Mouse (Mus musculus) stomach, embryonic 14.5 days (tissue): ENCODE results near the gene Fam207a. TPM values are rescaled to one million over a fixed set of nuclear protein-coding genes. Genes with fewer than 3 reads are reported as not detected.

Experiments used
- ATAC-seq: fragments of 200-750 bp; cut with Nextera tagmentation; 2 replicates; pipeline ENCODE4 v1.8.0; 2017; ENCODE audit warnings: low read depth, moderate TSS enrichment; ENCODE audit not compliant: insufficient number of reproducible peaks, insufficient read depth, low FRiP score
- H3K27ac ChIP-seq: fragments of 300-500 bp; sonication (generic); 2 replicates; pipeline ENCODE4 v1.5.1; 2014; ENCODE audit warnings: mild to moderate bottlenecking, low read length, moderate library complexity, mixed read lengths
- H3K27me3 ChIP-seq: fragments of 300-500 bp; sonication (generic); 2 replicates; pipeline ENCODE4 v1.6.1; 2014; ENCODE audit warnings: low read length, control low read depth, mixed read lengths; ENCODE audit not compliant: control insufficient read depth, insufficient read depth
- H3K36me3 ChIP-seq: fragments of 300-500 bp; sonication (generic); 2 replicates; pipeline ENCODE4 v1.6.1; 2014; ENCODE audit warnings: mild to moderate bottlenecking, control low read depth, low read length, moderate library complexity, mixed read lengths; ENCODE audit not compliant: control insufficient read depth, insufficient read depth
- H3K4me1 ChIP-seq: fragments of 300-500 bp; sonication (generic); 2 replicates; pipeline ENCODE4 v1.6.1; 2014; ENCODE audit warnings: low read length, control low read depth, mixed read lengths; ENCODE audit not compliant: control insufficient read depth, insufficient read depth
- H3K4me2 ChIP-seq: fragments of 300-500 bp; sonication (generic); replicated peaks from 2 replicates; pipeline ENCODE4 v1.6.1; 2014; ENCODE audit warnings: low read depth, low read length, control low read depth
- H3K4me3 ChIP-seq: fragments of 300-500 bp; sonication (generic); 2 replicates; pipeline ENCODE4 v1.5.1; 2014; ENCODE audit warnings: low read depth, low read length, control low read depth
- H3K9ac ChIP-seq: fragments of 300-500 bp; sonication (generic); replicated peaks from 2 replicates; pipeline ENCODE4 v1.6.1; 2014; ENCODE audit warnings: low read depth, mild to moderate bottlenecking, control low read depth, low read length, moderate library complexity, mixed read lengths
- H3K9me3 ChIP-seq: fragments of 300-500 bp; sonication (generic); 2 replicates; pipeline ENCODE4 v1.6.1; 2016; ENCODE audit warnings: low read depth, low read length, control low read depth; ENCODE audit not compliant: control insufficient read depth
- WGBS: fragments of 180-500 bp; shearing (Covaris S2); extraction: QIAGEN DNeasy Blood & Tissue Kit; methylation state at CpG from one replicate; pipeline ENCODE4 v1.1.7; 2014; 5-methylcytosine and 5-hydroxymethylcytosine counted together
- polyA plus RNA-seq: library from polyadenylated mRNA; unstranded; fragments of >200 nt; fragmentation: Nextera tagmentation; extraction: Ambion mirVana; gene quantifications from 2 replicates; pipeline ENCODE4 v1.2.1, GENCODE M21; 2014

Gene Fam207a
- polyA plus RNA-seq, 1 experiment from 2014 or later: 31.0 TPM

DNA sequence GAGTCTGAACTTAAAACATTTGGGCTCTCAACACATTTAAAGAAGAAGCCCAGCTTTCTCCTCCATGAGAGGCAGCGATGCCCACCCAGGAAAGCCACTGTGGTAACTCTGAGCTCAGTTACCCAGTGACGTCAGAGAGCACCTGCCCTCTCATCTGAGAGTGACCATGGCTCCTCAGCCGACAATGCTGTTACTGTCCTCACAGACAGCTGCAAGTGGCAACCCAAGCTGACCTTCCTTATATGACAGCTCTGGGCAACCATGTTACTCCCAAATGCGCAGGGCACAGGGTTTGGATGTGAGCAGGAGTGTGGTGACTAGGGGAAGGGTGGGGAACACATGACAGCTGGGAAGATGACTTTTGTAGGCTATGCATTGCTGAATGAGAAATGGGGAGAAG lies 37.7 kb upstream of the Fam207a start:
- H3K27ac ChIP-seq: no peak overlapping the region
- H3K9ac ChIP-seq: no peak overlapping the region
- 71% methylated on average over 4 of the region's 4 CpGs for WGBS
- no peak overlapping the region for H3K4me2 ChIP-seq
- no peaks in the 10 kb centered on the region for H3K4me1 ChIP-seq
- H3K4me3 ChIP-seq: no peak overlapping the region
- no peaks in the 10 kb centered on the region for H3K9me3 ChIP-seq
- ATAC-seq: no peak
- H3K27me3 ChIP-seq: no peaks in the 10 kb centered on the region
- no peaks in the 10 kb centered on the region for H3K36me3 ChIP-seq

DNA sequence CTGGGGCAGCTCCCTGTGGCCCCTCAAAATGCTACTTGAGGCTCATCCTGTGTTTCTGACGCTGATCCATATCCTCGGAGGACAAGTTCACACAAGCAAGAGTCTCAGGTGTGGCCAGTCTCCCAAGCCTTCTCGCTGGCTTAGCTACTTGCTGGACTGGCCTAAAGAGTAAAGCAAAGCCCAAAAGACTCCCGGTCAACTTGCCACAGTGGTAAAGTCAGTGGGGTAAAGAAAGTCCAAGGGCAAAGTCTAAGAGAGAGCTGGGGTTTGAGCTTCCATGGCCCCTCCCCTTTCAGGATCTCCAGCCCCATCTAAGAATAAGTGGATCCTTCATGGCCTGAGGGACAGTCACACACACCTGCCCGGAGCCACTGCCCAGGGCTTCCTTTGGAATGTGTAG lies 36.6 kb upstream of the Fam207a start:
- Histone ChIP-seq H3K27me3 (no peaks in the 10 kb centered on the region), H3K4me2 (no peak overlapping the region), H3K9me3 (no peaks in the 10 kb centered on the region), H3K36me3 (no peaks in the 10 kb centered on the region), H3K9ac (no peak overlapping the region), H3K27ac (no peak overlapping the region), H3K4me3 (no peak overlapping the region), H3K4me1 (no peaks in the 10 kb centered on the region)
- no peak for ATAC-seq
- 80% methylated on average over 5 of the region's 5 CpGs for WGBS

DNA sequence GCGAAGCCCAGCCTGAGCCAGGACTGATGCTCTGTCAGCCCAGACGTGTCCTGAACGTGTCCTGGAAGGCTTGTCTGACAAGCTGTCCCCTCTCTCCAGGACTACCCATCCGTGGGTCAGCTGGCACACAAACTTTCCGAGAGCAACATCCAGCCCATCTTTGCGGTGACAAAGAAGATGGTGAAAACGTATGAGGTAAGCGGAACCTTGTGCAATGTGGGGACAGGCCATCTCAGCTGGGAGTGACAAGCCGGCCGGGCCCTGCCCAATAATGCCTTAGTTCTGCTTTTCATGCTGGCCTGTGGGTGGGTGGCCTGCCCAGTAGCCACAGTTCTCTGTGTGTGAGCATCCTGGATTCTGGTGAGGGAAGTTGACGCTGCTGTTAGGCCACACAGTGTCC lies 35.3 kb upstream of the Fam207a start:
- no peak overlapping the region for H3K27ac ChIP-seq
- H3K4me3 ChIP-seq: no peak overlapping the region
- no peak overlapping the region for H3K4me2 ChIP-seq
- WGBS: 65% methylated on average over 11 of the region's 11 CpGs
- no peaks in the 10 kb centered on the region for H3K9me3 ChIP-seq
- no peaks in the 10 kb centered on the region for H3K27me3 ChIP-seq
- no peaks in the 10 kb centered on the region for H3K36me3 ChIP-seq
- no peak overlapping the region for H3K9ac ChIP-seq
- H3K4me1 ChIP-seq: no peaks in the 10 kb centered on the region
- no peak for ATAC-seq

DNA sequence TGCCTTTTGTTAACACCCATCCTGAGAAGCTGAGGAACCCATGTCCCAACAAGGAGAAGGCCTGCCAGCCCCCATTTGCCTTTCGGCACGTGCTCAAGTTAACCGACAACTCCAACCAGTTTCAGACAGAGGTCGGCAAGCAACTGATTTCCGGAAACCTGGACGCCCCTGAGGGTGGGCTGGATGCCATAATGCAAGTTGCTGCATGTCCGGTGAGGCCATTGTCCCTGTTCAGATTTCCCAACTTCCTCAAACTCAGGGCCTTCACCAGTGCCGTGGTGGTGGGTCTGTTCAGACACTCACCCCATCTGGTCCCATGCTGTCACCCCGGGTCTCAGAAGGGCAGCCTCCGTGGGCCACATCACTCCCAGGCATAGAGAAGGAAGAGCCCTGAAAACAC lies 33.0 kb upstream of the Fam207a start:
- Histone ChIP-seq H3K9ac (no peak overlapping the region), H3K36me3 (no peaks in the 10 kb centered on the region), H3K4me3 (no peak overlapping the region), H3K27me3 (no peaks in the 10 kb centered on the region), H3K9me3 (no peaks in the 10 kb centered on the region), H3K4me2 (no peak overlapping the region), H3K27ac (no peak overlapping the region), H3K4me1 (no peaks in the 10 kb centered on the region)
- no peak for ATAC-seq
- 75% methylated on average over 10 of the region's 10 CpGs for WGBS

DNA sequence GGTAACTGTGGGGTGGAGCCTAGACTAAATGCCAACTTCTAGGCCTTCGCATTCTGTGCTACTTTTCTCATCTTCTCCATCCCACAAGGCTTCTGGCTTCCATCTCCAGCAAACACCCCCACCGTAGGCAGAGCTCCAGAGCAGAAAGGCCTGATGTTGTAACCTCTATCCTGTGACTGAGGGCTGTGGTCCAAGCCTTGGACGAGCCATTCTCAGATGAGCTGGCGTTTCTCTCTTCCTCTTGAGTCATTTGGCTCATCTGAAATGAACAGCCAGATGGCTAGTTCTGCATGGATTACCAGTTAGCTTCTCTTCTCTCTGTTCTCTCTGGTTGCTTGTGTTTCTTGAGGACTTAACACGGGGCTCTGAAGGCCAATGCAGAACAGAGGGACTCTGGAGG lies 29.3 kb upstream of the Fam207a start:
- no peaks in the 10 kb centered on the region for H3K36me3 ChIP-seq
- H3K4me1 ChIP-seq: no peaks in the 10 kb centered on the region
- no peak overlapping the region for H3K4me2 ChIP-seq
- H3K27me3 ChIP-seq: no peaks in the 10 kb centered on the region
- ATAC-seq: no peak
- 82% methylated on average over 5 of the region's 5 CpGs for WGBS
- H3K9me3 ChIP-seq: no peaks in the 10 kb centered on the region
- no peak overlapping the region for H3K4me3 ChIP-seq
- no peak overlapping the region for H3K9ac ChIP-seq
- H3K27ac ChIP-seq: no peak overlapping the region

DNA sequence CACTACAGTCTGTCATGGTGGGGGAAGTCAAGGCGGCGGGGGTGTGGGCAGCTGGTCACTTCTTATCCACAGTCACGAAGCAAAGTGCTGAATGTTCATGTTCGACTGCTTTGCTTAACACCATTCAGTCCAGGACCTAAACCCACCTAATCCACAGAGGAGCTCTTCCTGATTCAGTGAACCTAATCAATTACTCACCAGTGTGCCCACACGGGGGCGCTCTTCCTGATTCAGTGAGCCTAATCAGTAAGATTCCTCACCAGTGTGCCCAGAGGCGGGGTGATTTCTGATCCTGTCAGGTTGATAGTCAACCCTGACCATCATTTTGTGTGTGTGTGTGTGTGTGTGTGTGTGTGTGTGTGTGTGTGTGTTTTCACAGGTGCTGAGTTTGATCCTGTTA lies 27.6 kb upstream of the Fam207a start:
- ATAC-seq: no peak
- no peaks in the 10 kb centered on the region for H3K9me3 ChIP-seq
- H3K4me1 ChIP-seq: no peaks in the 10 kb centered on the region
- no peak overlapping the region for H3K4me3 ChIP-seq
- no peaks in the 10 kb centered on the region for H3K27me3 ChIP-seq
- no peak overlapping the region for H3K9ac ChIP-seq
- no peak overlapping the region for H3K4me2 ChIP-seq
- H3K36me3 ChIP-seq: no peaks in the 10 kb centered on the region
- H3K27ac ChIP-seq: no peak overlapping the region
- 43% methylated on average over 7 of the region's 7 CpGs for WGBS

DNA sequence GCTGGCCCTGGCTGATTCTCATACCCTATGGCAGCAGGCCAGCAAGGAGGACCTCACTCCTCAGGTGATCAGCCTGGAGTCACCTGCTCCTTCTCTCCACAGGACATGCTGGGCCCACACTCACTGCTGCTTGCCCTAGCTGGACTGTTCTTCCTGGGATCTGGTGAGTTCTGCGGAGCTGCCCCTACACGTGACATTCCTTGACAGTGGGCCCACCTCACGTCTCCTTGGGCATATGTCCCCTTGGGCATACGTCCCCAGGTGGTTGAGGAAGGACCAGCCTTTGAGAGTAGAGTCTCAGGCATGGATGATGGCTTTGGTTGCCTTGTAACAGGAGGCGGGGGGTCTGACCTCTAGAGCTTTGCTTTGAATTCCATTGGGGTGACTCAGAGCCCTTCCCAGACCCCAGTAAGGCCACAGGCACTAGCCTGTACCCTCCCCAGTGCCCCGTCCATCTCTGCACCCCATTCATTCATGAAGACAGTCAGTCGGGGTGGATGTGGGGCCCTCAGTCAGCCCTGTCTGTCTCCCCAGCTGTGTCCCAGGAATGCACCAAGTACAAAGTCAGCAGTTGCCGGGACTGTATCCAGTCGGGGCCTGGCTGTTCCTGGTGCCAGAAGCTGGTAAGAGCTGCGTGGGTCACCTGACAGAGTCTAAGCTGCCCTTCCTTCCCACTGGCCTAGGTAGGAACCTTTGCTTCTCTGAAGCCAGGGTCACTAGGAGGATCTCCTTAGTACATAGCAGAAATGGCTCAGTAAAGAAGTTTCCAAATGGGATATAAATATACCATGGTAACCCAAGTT lies 26.5 kb upstream of the Fam207a start:
- Histone ChIP-seq H3K9me3 (no peaks in the 10 kb centered on the region), H3K9ac (no peak overlapping the region), H3K27ac (no peak overlapping the region), H3K4me2 (no peak overlapping the region), H3K4me3 (no peak overlapping the region), H3K27me3 (no peaks in the 10 kb centered on the region), H3K4me1 (no peaks in the 10 kb centered on the region), H3K36me3 (no peaks in the 10 kb centered on the region)
- no peak for ATAC-seq
- 75% methylated on average over 10 of the region's 10 CpGs for WGBS

DNA sequence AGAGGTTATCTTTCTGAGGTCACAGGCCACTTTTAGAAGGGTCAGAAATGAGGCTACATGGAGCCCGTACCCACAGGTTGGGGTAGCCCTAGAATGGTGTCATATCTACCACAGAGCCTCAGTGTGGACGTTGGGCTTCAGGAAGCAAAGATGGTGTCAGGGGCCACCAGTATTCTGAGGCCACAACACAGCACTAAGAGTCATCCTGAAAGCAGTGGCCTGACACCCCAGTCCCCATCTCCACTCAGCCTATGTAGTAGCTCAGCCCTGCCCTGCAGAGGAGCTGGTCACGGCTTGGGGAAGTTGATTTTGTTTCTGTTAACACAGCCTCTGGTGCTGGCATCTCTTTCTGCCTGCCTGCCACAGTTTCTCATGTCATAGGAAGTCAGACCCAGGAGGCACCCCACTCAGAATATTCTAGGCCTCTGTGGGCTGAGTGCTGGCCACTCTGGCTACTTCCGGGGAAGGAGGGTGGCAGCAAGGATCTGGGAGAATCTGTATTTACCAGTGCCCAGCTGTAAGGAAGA lies 25.1 kb upstream of the Fam207a start:
- Histone ChIP-seq H3K9me3 (no peaks in the 10 kb centered on the region), H3K27me3 (no peaks in the 10 kb centered on the region), H3K27ac (no peak overlapping the region), H3K4me3 (no peak overlapping the region), H3K4me1 (no peaks in the 10 kb centered on the region), H3K4me2 (no peak overlapping the region), H3K9ac (no peak overlapping the region), H3K36me3 (no peaks in the 10 kb centered on the region)
- WGBS: 76% methylated on average over 4 of the region's 4 CpGs
- ATAC-seq: no peak
